In the genomic region with DNA sequence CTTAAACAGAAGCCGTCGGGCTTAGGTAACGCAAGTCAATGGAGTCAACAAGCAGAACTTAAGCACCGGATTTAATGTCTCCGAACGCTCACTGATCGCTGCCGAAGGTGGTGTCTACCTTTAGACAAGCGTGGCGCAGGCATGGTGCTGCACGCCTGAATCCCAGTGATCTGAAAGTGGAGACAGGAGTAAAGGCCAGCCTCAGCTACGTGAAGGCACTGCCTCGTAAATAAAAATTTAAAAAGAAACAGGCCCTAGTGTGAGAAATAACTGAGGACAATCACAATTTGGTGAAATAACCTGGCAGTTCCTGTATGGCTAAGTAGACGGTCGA, we compare ENCODE assay signal across 8 mouse cellular contexts. TPM values are rescaled to one million over a fixed set of nuclear protein-coding genes. Genes with fewer than 3 reads are reported as not detected.
DNase-seq lines count a peak whose midpoint lies in the region; ATAC-seq and TF ChIP-seq lines count a peak whose summit lies in the region.

No protein-coding gene starts in this region.

- no peak for TF ChIP-seq POLR2A in olfactory bulb, adult 2 months (IDR thresholded peaks at IDR 0.05; ENCODE audit: insufficient read depth, low read depth, low read length)

- no peak for DNase-seq in lung, embryonic 14.5 days
- DNase-seq in lung, postnatal 36 days, result no peak
- no peak for DNase-seq in adrenal gland, adult 8-10 months
- DNase-seq in gastrocnemius, postnatal 4 days (ENCODE audit: low spot score in 2 of 2), result no peak
- no peak for DNase-seq in lung, postnatal 25 days (ENCODE audit: low spot score)

- no peaks in the 10 kb centered on the region for H3K36me3 ChIP-seq in lung, embryonic 14.5 days (ENCODE audit: insufficient read depth)
- H3K36me3 ChIP-seq in limb, embryonic 12.5 days, result peaks cover 5% of the 10 kb centered on the region

- no peak for TF ChIP-seq CTCF in lung, embryonic 14.5 days (IDR thresholded peaks at IDR 0.05; ENCODE audit: low read depth)
- TF ChIP-seq CTCF in olfactory bulb, adult 2 months (IDR thresholded peaks at IDR 0.05; ENCODE audit: insufficient read depth, low read depth, low read length), result no peak

- no peaks in the 10 kb centered on the region for H3K9me3 ChIP-seq in lung, embryonic 14.5 days (ENCODE audit: low read depth, low read length)
- H3K9me3 ChIP-seq in limb, embryonic 12.5 days, result no peaks in the 10 kb centered on the region

- no peaks in the 10 kb centered on the region for H3K27me3 ChIP-seq in lung, embryonic 14.5 days (ENCODE audit: insufficient read depth, low read length)
- H3K27me3 ChIP-seq in limb, embryonic 12.5 days, result no peaks in the 10 kb centered on the region

- peak overlapping the region; percentile 68 for H3K9ac ChIP-seq in lung, embryonic 14.5 days
- H3K9ac ChIP-seq in limb, embryonic 12.5 days (replicated peaks), result peak overlapping the region; percentile 80

- WGBS in lung, embryonic 14.5 days, result under 1% methylated on average over 15 of the region's 15 CpGs
- under 1% methylated on average over 15 of the region's 15 CpGs for WGBS in limb, embryonic 12.5 days
- under 1% methylated on average over 15 of the region's 15 CpGs for WGBS in olfactory bulb, adult 2 months

- peak overlapping the region; percentile 61 for H3K4me3 ChIP-seq in lung, embryonic 14.5 days (ENCODE audit: low read depth, low read length)
- H3K4me3 ChIP-seq in limb, embryonic 12.5 days (replicated peaks), result peak overlapping the region; percentile 72
- H3K4me3 ChIP-seq in olfactory bulb, adult 2 months (ENCODE audit: insufficient read depth, low read depth, low read length), result peak overlapping the region; percentile 71

- peak overlapping the region; percentile 72 for H3K4me2 ChIP-seq in lung, embryonic 14.5 days
- peak overlapping the region; percentile 67 for H3K4me2 ChIP-seq in limb, embryonic 12.5 days

- H3K4me1 ChIP-seq in lung, embryonic 14.5 days (ENCODE audit: insufficient read depth), result 0 out of 2 replicates have a peak, but pooled peaks cover 9% of the 10 kb centered on the region
- peaks cover 37% of the 10 kb centered on the region for H3K4me1 ChIP-seq in limb, embryonic 12.5 days (replicated peaks)
- H3K4me1 ChIP-seq in olfactory bulb, adult 2 months (ENCODE audit: control insufficient read depth, insufficient read depth, low read length), result peaks cover 6% of the 10 kb centered on the region

- peak overlapping the region; percentile 85 for H3K27ac ChIP-seq in lung, embryonic 14.5 days (ENCODE audit: low read depth)
- H3K27ac ChIP-seq in limb, embryonic 12.5 days, result peak overlapping the region; percentile 92
- peak overlapping the region; percentile 73 for H3K27ac ChIP-seq in olfactory bulb, adult 2 months (ENCODE audit: insufficient read depth, low read depth, low read length)

- peak; percentile 6; the same call in 1 of the 2 replicates for ATAC-seq in lung, embryonic 14.5 days (ENCODE audit: insufficient read depth)
- peak; percentile 53; the same call in 1 of the 2 replicates for ATAC-seq in erythroblast, adult 5-6 weeks (replicated peaks; ENCODE audit: low FRiP score, poor library complexity, severe bottlenecking)
- no peak for ATAC-seq in limb, embryonic 12.5 days (ENCODE audit: insufficient number of reproducible peaks, insufficient read depth, low FRiP score, low TSS enrichment, low read depth)

RNA-seq across cellular contexts. Expression of a gene that starts 0.6 kb away (rescaled TPM):
- polyA plus RNA-seq in lung, embryonic 14.5 days (2014; fragmentation: Nextera tagmentation; extraction: Ambion mirVana), result 16.2 and 16.6 TPM in 2 replicates
- total RNA-seq in erythroblast, adult 5-6 weeks (2015; ENCODE audit: low replicate concordance), result 1.5 and 5.2 TPM in 2 replicates
- total RNA-seq in erythroblast, adult 5-6 weeks (2017; ENCODE audit: low replicate concordance), result 9.4 and 12.4 TPM in 2 replicates
- polyA plus RNA-seq in limb, embryonic 12.5 days (2016; fragmentation: Nextera tagmentation; extraction: Ambion mirVana), result 27.1 and 29.6 TPM in 2 replicates
- not detected in 2 replicates for polyA plus RNA-seq in olfactory bulb, adult 2 months (2012; ENCODE audit: insufficient read depth, insufficient read length, low replicate concordance, missing spikeins)
- 10 to 100 TPM; 24.7 to 32.5 (median 27.5) TPM for total RNA-seq in adrenal gland, adult 8-10 months (2022)
- 10 to 100 TPM; 17.3 to 19.1 TPM for total RNA-seq in gastrocnemius, postnatal 4 days (2021)

RNA-seq across cellular contexts. Expression of a gene that starts 1.6 kb away (rescaled TPM):
- 33.5 and 35.7 TPM in 2 replicates for polyA plus RNA-seq in lung, embryonic 14.5 days (2014; fragmentation: Nextera tagmentation; extraction: Ambion mirVana)
- 0.84 TPM in 1 of 2 replicates, not detected in the other for total RNA-seq in erythroblast, adult 5-6 weeks (2015; ENCODE audit: low replicate concordance)
- 0.60 and 2.4 TPM in 2 replicates for total RNA-seq in erythroblast, adult 5-6 weeks (2017; ENCODE audit: low replicate concordance)
- polyA plus RNA-seq in limb, embryonic 12.5 days (2016; fragmentation: Nextera tagmentation; extraction: Ambion mirVana), result 63.0 and 68.2 TPM in 2 replicates
- polyA plus RNA-seq in olfactory bulb, adult 2 months (2012; ENCODE audit: insufficient read depth, insufficient read length, low replicate concordance, missing spikeins), result not detected in 2 replicates
- total RNA-seq in adrenal gland, adult 8-10 months (2022), result 10 to 100 TPM; 41.4 to 55.0 (median 44.1) TPM
- 10 to 100 TPM; 26.5 to 33.2 TPM for total RNA-seq in gastrocnemius, postnatal 4 days (2021)

Comparison
In these comparisons a context has a peak if more than half of its experiments do, and no peak if none do; other contexts are left out.
1. RNA of a gene that starts 1.6 kb away (total RNA-seq): 41.4 to 55.0 TPM in adrenal gland, adult 8-10 months and 26.5 to 33.2 TPM in gastrocnemius, postnatal 4 days; 0.60 to 2.4 TPM in erythroblast, adult 5-6 weeks; every median in the first group is over 4 times any median in the second.
2. Peak in every context shown above with its lines, with median percentiles within 50 percentile points of each other: H3K27ac ChIP-seq and H3K4me3 ChIP-seq.